Mouse (Mus musculus): ENCODE measurements around the gene Padi6.
A peak's percentile ranks its signal among the peaks of the same experiment; 100 is the strongest.

Gene Padi6

DNA sequence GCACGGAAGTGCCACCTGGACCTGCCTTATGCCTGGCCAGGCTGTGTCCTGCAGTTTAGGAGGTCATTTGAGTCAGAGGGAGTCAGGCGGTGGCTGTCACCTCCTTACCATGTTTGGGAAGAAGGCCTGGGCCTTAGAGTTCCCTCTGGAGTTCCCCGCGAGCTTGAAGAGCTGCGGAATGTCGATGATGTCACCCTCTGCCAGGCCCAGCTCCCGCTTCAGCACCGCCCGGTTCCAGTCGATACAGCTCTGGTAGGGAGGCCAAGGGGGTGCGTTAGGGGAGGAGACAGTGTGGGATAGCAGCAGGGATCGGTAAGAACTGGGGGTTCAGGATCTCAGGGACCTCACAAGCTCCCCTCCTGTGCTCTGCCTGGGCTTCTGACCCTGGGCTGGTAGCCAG is 5.5 kb upstream of the Padi6 start:
- DNase-seq (ENCODE audit: low spot score) = no peak

DNA sequence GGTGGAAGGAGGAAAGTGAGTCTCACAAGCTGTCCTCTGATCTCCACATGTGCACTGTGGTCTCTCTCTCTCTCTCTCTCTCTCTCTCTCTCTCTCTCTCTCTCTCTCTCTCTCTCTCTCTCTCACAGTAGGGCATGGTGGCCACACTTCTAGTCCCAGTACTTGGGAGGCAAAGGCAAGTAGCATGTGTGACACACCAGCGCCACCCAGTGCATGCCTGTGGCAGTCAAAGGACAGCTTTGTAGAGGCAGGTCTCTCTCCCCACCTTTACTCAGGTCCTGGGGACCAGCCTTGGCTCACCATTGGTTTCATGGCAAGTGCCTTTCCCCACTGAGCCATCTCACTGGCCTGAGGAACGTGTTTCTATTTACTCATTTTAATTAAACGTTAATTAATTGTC is 2.2 kb upstream of the Padi6 start:
- peak; percentile 62 for DNase-seq (ENCODE audit: low spot score)

DNA sequence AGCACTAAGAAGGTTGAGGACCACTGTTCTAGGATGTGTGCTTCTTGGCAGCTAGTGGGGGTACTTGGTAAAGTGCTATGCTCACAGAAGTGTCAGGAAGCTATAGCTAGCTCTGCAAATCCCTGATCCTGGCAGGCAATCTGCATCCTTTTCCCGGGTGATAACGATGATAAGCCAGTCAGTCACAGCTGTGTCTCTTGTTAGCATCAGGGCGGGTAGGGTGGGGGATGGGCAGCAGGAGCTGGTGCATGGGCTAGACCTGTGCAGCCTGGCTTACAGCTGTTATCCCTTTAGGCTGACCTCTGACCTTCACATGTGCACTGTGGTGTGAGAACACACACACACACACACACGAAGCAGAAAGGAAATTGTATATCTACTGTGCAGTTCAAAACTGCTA is 643 bp upstream of the Padi6 start:
- DNase-seq (ENCODE audit: low spot score) = peak; percentile 26

DNA sequence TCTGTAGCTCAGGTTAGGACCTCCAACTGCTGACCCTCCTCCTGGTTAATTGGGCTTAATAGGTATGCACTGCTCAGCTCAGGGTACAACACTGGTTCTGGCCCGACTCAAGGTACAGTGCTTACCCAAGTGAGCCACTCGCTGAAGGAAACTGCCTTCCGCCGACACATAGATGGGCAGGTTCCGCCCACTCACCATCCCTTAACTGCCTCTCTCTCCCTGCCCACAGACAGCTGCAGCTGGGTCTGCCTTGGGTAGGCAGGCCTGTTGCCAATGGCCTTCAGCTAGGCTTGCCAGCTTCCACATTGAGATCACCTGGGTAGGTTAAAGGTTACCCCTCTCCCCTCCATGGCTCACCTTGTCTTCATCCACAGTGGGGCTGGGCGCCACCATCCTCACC is 1.0 kb downstream of the Padi6 start:
- no peak for DNase-seq (ENCODE audit: low spot score)

DNA sequence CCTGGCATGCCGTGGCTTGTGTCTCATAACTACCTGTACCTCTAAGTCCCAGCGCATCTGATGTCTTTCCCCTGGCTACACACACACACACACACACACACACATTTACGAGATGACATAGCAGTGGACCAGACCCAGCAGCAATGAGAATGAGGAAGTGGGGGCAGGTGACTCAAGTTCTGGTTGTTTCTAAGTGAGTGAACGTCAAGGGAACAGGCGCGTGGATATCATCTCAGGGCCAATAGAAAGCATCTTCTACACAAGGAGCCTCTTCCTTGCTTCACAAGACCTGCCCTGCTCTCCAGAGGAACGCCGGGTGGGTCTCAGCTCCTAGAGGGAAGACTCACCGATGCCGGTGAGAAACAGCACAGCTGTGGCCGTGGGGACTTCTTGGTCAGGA is 1.8 kb downstream of the Padi6 start:
- no peak for DNase-seq (ENCODE audit: low spot score)

DNA sequence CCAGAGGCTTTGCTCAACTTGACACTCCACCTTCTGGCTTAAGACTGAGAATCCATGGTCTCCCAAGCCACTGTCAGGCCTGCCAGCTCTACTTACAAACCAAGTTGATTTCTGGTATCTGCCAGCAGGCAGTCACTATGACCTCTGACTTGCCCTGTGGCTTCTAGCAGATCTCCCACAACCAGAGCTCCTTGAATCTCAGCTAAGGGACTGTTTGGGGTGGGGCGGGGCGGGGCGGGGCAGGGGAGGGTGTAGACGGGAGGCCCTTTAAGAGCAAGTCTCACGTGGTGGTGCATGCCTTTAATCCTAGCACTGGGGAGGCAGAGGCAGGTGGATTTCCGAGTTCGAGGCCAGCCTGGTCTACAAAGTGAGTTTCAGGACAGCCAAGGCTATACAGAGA is 9.6 kb downstream of the Padi6 start:
- DNase-seq (ENCODE audit: low spot score) = no peak

DNA sequence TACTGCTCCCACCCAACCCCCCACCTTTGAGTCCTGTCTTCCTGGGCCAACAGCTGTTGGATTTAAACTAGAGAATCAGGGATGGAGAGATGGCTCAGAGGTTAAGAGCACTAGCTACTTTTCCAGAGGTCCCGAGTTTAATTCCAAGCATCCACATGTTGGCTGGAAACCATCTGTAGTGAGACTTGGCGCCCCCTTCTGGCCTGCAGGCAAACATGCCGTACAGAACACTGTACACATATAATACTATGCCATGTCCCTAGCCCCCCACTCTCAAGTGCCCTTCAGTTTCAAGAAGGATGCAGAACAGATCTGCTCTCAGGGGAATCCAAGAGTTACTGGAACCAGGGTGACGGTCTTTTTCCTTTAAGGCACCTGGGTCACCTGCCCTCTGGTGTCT is 10.8 kb downstream of the Padi6 start:
- no peak for DNase-seq (ENCODE audit: low spot score)

DNA sequence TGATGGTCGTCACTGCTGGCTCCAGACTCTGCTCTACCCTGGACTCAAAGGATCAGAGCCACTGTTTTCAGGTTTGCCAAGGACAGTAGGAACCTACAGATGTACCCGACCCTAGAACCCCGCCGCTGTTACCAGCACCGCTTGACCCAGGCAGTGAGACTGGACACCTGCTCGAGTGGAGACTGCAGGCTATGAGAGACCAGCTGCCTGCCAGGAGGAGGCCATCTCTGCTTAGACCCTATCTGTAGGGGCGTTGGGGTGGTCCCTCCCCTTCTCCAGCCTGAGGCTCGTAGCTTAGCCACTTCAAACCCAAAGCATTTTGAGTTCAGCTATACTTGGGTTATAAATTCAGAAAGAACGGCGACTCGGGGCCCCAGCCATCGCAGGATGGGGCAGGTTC is 15.5 kb downstream of the Padi6 start:
- DNase-seq (ENCODE audit: low spot score) = no peak

DNA sequence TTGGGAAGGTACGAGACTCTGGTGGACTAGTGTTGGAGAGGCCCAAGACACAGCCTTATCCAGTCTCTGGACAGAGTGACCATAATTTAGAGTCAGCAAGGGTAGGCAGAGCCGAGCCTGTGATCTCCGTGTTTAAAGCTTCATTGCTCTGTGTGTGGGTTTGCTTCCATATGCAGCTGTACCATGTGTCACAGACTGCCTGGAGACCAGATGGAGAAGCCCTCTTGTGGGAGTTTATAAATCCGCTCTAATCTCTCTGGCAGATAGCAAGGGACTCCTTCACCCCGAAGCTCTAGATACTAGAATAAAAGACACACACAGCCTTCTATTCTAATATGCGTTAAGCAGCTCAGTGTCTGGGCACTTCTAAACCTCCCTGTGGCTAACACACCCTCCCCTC is 17.7 kb downstream of the Padi6 start:
- no peak for DNase-seq (ENCODE audit: low spot score)

DNA sequence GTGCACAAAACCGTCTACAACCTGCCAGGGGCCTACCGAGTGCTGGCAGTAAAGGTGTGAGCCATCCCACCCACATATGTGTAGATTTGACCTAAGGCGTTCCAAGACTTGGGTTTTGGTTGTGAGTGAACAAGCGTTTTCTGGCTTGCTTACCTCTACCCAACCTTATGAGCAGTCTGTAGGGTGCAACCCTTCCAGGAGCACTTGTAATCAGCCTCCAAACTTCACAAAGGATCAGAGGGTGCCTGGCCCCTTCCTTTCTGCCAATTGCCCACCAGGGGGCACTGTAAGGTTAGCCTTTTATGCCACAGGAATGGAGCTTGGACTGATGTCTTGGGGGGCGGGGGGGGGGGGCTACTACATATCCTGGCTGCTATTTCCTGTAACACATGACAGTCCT is 18.6 kb downstream of the Padi6 start:
- DNase-seq (ENCODE audit: low spot score) = peak; percentile 85

DNA sequence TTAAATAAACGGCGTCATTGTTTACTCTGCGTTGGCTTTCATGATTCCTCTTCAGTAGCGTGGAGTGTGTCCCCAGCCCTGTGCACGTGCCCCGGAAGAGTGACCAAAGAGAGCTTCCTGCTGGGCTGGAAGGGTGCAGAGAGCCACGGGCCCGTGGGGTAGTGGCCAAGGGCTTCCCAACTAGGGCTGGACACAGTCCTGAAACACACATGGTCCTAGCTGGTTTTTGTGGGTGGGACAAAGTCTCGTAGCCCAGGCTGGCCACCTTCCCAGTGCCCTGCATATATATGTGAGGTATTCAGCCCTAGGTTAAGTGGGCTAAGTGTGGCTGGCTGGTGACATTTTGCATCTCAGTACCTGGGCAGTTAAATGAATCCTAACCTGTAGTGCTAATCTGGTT is 19.3 kb downstream of the Padi6 start:
- DNase-seq (ENCODE audit: low spot score) = no peak

DNA sequence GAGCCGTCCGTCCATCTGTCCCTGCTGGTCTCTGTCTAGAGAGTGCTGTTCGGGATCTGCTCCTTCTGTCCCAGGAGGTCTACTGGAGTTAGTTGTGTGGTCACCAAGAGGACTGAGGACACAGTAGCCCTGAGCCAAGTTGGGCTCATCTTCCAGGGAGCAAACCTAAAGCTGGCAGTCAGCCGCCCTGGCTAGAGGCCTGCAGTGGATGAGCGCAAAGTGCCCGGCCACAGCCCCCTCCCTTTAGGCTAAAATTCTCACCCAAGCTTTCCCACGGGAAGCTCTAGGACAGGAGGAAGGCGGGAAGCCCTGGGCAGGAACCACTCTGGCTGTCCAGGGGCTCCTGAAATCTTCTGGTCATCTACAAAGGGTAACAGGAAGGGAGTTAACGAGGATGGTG is 19.7 kb downstream of the Padi6 start:
- DNase-seq (ENCODE audit: low spot score) = no peak

DNA sequence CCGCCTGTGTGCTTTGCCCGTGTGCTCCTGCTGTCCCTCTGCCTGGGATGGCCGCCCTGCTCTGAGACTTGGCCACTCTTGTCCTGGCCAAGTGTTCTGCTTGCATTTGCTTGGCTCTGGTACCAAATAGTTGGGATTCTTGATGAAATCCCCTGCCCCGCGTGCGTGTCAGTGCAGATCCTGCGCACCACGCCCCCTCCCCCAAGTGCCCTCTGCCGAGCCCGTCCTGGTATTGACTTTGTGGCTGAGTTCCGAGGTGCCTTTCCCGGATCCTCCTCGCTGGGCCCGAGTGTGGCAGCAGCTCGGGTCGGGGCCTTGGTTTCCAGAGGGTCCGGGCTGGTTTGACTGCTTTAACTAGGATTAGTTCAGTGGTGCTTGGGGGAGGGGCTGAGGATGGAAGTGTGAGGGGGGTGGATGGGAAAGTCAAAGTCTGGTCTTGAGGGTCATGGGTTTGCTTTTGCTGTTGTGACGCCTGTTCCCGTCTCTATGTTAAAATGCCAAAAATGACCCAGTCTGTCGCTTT is 20.4 kb downstream of the Padi6 start:
- no peak for DNase-seq (ENCODE audit: low spot score)

DNA sequence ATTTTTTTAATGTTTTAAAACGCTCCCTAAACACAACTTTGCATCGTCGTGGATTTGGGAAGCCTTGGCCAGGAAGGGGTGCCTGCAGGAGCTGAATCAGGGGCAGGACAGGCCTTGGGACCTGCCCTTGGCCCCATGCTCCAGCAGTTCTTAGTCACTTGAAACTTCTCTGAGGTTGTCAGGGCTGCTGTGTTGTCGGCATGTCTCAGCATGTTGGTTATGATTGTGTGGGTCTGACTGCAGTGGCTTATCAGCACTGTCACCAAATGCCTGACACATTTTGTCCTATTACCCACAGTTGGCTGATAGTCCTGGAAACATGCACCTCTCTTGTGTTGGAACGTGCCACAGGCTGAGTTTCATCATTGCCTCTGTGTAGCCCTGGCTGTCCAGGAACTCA is 22.4 kb downstream of the Padi6 start:
- DNase-seq (ENCODE audit: low spot score) = no peak

DNA sequence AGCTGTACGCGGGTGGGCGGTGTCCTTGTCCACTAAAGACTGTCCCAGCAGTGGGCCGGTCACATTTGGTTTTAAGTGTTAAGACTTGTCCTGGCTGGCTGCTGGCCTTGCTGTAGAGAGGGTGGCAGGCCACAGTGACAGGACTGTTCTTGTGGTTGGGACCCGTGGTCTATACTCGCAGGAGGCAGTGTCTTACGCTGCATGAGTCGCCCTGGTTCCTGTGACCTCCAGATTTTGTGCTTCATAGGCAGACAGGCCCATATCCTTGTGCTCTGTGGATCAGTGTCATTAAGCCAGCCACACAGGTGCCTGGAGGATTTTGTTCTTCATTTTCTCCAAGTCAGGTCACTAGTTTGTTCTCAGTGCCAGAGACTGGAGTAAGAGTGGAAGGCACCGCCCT is 24.0 kb downstream of the Padi6 start:
- no peak for DNase-seq (ENCODE audit: low spot score)

DNA sequence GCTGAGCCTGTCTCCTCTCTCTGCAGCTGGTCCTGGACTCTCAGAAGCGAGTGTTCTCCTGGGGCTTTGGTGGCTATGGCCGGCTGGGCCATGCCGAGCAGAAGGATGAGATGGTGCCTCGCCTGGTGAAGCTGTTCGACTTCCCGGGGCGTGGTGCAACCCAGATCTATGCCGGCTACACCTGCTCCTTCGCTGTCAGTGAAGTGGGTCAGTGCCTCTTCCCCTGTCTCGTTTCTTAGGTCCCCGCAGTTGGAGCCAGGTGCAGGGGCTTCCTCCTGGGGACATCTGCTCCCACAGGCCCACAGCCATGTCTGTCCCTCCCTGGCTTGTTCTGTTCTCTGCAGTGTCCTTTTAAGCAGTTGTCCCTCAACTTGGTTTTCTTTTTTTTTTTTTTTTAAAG is 25.4 kb downstream of the Padi6 start:
- DNase-seq (ENCODE audit: low spot score) = no peak

DNA sequence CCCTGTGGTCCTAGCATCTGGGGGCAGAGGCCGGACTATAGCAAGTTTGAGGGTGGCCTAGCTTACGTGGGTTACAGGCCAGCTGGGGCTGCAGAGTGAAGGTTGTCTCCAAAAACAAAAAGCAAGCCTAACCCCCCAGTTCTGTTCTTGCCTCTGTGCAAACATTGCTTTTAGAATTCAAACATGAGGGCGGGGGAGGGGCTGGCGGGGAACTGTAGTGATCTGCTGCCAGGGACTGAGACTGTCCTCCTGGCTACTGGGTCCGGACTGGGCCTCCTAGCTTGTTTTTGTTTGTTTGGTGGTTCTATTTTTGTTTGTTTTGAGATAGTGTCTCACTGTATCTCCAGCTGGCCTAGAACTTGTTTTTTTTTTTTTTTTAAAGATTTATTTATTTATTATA is 27.9 kb downstream of the Padi6 start:
- DNase-seq (ENCODE audit: low spot score) = no peak

DNA sequence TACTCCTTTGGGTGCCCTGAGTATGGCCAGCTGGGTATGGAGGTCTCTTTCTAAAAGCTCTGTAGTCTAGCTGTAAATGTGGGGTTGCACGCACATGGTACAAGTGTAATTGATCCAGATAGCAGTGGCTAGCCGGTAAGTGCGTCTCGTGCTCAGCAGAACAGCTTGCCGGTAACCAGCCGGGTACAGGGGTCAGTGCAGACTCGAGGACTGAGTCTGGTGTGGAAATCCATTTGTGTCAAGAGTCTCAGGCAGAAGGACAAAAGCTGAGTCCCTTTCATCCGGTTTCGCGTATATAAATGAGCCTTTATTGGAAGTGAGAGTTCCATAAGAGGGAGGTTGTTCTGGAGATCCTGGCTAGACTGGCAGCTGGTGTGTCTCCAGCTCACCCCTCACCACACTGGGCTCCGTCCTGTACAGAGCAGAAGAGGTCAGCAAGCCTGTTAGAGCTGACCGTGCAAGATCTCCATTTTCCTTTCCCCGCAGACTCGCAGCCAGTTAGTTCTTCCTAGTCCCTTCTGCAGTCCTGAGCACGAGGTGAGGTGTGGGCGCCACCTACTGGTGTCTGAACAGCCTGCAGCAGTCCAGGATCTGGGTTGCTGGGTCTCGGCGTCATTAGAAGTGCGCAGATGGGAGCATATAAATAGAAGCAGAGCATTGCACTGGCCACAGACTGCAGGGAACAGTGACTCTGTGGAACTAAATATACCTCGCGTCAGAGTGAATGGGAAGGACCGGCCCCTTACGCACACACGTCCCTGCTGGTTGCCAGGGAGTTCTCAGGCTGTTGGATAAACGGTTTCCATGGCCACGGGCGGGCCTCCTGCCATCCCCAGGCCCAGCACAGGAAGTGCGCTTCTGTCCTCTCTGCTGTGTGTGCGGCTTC is 28.7 kb downstream of the Padi6 start:
- DNase-seq (ENCODE audit: low spot score) = peak; percentile 94

DNA sequence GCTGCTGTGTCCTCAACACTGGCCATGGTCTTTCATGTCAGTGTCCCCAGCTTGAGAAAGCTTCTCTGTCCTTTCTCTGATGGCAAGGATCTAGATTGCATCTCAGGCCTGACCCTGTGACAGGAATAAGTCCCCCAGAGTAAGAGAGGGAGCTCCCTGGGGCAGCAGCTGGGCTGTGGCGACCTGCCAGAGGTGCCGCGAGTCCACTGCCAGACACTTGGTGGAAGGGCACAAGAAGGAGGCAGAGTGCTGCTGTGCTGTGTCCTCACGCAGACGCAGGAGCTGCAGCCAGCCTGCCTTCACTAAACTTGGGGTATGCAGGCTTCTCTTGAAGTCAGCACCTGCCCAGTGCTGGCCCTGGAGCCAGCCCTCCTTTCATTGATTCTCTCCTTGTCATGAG is 31.1 kb downstream of the Padi6 start:
- no peak for DNase-seq (ENCODE audit: low spot score)

DNA sequence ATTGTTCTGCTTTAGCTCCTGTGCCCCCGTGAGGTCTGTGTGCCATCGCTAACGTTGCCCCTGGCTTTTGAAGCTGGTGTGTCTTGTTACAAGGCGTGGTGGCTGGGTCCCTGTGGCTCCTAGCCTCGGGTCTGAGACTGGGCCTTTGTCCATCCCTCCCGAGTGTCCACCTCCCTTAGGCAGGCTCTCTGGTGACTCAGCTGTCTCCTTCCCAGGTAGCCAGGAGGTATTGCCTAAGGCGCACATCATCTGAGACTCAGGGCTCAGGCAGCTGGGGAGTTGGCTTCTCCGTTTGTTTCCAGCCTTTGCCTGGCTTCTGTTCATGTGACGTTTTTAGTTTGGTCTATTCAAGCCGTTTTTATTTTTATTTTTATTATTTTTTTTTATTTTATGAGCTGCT is 31.7 kb downstream of the Padi6 start:
- DNase-seq (ENCODE audit: low spot score) = no peak

DNA sequence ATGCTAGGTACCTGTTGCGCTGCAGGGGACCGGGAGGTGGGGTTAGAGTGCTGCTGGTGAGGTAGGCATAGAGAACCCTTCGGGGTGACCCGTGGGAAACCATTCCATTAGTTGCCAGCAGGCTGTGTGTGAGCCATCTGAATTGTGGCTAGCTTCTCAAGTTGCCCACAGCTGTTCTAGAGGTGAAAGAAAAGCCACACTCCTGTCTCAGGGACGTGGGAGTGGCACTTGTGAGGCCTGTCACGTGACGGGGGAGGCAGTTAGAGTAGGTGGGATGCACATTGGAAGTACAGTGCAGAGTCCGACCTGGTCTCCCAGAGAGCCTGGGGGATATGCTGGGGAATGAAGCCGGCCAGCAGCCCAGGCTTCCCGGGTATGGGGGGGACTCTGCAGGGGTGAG is 32.8 kb downstream of the Padi6 start:
- DNase-seq (ENCODE audit: low spot score) = no peak

DNA sequence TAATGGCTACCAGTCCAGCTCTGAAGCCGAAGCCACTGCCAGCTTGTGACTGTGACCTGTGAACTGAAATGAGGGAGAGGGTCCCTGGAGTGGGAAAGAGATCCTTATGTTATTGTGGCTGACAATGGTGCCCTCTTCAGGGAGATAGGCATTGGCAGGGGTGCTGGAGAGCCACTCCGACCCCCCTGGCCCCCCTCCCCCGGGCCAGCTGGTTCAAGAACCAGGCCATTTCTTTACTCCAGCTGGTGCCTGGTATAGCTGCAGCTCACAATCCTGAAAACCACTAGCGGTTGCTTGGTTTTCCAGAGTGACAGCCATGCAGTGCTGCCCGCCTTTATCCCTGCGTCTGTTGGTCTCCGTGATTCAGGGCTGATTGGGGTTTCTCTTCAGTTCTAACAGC is 33.3 kb downstream of the Padi6 start:
- no peak for DNase-seq (ENCODE audit: low spot score)

DNA sequence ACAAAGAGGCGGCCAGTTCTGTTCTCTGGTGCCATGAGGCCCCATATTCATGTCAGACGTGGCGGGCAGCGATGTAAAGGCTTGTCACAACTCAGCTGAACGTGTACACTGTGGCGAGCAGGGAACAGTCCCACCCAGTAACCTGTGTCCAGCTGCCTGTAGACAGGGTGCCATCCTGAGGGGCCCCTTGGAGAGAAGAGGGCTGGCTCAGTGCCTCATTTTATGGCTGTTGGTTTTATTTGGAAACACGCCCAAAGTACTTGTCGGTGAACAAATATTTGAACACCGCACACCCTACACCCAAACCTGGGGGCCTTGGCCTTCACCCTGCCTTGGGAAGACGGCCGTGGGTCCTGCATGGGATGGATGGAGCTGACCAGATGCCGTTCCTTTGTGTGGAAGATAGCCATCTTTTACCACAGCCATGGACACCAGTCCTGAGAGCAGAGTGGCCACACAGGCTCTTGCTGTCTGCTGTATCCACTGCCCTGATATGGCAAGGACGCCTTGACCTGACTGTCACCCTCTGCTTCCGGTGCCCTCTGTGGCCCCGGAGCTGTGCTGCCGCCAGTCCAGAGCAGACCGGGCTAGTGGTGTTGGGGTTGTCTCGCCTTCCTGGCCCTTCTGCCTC is 34.0 kb downstream of the Padi6 start:
- no peak for DNase-seq (ENCODE audit: low spot score)

DNA sequence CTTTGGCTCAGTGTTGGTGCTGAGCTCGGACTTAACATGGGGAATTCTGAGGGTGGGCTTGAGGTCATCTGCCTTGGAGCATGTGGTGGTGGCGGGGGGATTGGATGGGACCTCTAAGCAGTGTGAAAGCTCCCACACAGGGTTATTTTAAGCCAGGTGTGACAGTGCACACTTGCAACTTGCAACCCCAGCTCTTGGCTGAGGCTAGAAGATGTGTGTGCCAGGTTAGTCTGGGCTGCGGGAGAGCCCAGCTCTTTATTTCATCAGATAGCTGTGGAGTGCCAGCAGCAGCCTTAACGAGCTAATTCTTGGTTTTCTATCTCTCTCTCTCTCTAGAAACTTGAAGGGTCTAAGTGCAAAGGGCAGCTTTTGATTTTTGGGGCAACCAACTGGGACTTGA is 34.8 kb downstream of the Padi6 start:
- no peak for DNase-seq (ENCODE audit: low spot score)
